Mouse (Mus musculus) T-cell, adult 2 months (primary cell): Measurements from ENCODE around the gene Cgn.

Experiments used
- DNase-seq: peaks from one replicate; pipeline ENCODE4 v3.0.0; 2022; ENCODE audit warnings: low spot score

Cgn gene

DNA sequence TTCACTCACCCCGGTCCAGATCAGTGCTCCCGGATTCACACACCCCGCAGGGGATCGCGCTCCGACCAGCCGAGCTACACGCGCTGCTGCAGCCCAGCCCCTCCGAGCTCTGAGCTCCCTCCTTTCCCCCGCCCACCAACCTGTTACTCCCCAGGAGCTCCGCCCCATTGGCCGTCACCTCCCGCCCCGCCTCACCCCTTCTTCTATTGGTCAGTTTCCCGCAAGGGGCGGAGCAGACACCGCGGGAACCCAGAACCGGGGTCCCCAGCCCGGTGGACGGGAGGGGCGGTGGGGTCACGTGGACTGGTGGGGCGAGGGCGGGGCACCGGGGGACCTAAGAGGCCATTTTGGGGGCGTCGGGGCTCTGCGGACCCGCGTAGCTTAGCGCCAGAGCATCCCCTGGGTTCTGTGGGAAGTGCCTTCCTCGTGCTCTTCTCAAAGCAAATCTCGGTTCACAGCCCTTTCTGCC lies at the start of gene Cgn:
Gene Cgn, minus strand, starts transcription at position 126 of the 469 bp plus-strand sequence.
- peak; percentile 82 for DNase-seq

DNA sequence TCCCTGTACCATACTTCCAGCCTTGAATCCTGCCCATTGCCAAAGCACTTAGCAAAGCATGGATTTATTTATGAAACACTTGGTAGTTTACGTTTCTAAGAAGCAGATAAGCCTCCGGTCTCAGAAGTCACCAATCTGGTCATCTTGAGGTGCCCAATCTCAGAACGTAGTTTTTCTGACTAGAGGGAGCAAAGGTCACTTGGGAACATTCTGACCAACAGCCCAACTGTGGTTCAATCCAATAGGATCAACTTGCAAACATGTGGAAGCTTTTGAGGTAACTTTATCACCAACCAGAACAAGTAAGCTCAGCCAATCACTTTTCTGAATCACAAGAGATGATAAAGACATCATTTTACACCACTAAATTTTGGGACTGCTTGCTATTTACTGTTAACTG lies 49.1 kb upstream of the Cgn start:
- no peak for DNase-seq

DNA sequence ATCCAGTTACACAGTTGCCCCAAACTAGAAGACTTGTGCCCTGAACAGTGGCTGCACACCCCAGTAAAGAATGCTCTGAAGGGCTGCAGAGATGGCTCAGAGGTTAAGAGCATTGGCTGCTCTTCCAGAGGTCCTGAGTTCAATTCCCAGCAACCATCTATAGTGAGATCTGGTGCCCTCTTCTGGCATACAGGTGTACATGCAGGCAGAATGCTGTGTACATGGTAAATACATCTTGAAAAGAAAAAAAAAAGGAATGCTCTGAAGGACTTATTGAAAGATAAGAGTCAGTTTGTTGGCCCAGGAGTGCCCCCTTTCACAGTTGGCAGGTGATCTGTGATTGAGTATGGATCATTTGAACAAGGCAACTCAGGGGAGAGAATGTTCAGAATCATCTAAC lies 47.1 kb upstream of the Cgn start:
- DNase-seq: no peak

DNA sequence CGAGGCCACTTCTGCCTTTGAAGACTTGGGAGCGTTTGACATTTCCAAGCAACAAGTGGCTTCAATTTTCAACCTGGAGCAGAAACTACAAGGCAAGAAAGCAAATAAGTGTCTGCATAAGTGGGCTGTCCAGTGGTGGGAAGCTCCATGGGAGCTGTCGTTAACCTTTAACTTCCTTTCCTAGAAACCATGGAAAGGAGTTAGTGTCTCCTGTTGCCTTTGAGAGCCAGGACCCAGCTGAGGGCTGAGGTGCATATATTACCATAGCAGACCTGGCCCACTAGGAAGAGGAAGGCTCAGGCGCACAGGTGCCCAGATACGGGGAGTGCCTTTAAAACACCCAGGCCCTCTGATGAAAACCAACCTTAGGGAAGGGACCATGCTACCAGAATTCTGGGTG lies 46.4 kb upstream of the Cgn start:
- DNase-seq: no peak

- no peak for DNase-seq
These were observed 45.8 kb upstream of the Cgn start for GRCm38 (mm10) chr3:94832100-94832499.

DNA sequence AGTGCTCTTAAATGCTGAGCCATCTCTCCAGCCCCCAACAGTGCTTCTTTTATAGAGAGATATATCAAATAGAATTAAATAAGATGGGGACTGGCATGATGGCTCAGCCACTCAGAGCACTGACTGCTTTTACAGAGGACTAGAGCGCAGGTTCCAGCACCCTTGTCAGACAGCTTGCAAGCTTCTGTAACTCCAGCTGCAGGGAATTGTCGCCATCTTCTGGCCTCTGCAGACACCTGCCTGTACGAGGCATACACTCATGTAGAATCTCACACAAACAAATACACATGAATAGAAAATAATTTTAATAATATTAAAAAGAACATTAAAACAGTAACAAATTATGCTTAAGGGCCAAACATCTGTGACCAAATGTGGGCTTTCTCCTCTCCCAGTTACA lies 37.8 kb upstream of the Cgn start:
- DNase-seq: no peak

GRCm38 (mm10) chr3:94822082-94822481 lies 35.8 kb upstream of the Cgn start:
- no peak for DNase-seq

DNA sequence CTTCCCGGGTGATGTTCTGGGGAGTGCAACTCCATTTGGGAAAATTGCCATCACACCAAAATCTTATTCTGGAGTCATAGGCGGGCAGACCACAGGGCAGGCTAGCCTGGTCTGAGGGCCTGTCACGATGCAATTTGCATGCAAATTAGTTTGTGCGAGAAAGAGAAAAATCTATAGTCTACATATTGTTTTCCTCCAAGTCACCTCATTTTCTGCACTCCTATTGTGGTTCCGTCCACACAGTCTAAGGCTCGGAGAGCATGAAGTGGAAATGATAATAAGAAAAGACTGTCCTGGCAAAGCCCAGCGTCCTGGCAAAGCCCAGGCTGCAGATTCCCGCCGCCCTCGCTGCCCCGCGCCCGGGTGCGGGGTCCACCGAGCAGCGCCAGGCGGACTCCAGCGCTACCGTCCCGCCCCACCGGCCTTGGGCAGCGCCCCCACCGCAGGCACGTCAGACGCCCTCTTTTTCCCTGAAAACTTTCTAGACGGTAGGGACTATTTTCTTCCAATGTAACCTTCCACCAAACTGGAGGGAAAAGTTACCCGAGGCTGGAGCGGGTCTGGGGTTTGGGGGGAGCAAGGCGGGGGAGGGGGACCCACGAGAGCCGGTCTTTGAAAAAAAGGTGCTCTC lies 34.8 kb upstream of the Cgn start:
- DNase-seq: no peak

DNA sequence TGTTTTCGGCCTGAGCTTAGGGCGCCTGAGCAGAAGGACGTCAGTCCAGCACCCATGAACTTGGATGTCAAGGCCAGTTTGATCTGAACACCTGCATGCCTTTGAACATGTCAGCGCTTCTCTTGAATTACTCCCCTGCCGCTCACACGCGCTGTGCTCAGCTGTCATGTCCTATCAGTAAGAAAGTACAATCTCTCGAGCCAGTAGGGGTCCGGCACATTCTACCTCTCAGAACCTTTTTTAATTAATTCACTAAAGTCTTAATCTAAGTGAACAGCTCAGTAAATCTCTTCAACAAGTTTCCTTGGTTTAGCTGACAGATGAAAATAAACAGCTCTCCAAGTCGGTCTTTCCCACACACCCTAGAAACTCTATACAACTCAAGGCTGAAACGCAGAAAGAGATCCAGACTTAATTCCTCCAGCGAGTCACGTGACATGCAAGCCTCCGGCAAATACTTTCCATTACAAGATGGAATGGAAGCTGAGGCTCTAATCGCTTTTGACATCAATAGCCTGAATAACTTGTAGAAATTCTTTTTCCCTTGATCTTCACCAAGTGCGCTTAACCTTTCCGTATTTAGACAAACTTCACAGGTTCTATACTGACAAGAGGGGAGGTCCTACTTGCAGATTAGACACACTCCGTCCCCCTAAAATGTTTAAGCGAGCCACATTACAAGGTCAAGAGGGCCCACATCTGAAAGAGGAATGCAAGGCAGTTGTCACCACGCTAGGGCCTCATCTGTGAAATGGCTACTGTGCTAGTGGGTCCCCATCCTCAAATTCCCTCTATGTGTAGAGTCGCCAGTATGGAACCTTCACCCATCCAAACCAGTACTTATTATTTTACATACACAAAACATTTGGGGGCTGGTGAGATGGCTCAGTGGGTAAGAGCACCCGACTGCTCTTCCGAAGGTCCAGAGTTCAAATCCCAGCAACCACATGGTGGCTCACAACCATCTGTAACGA lies 33.4 kb upstream of the Cgn start:
- no peak for DNase-seq

GRCm38 (mm10) chr3:94817731-94818130 lies 31.4 kb upstream of the Cgn start:
- DNase-seq: no peak

- no peak for DNase-seq
These were observed 29.3 kb upstream of the Cgn start for GRCm38 (mm10) chr3:94815603-94816002.

DNA sequence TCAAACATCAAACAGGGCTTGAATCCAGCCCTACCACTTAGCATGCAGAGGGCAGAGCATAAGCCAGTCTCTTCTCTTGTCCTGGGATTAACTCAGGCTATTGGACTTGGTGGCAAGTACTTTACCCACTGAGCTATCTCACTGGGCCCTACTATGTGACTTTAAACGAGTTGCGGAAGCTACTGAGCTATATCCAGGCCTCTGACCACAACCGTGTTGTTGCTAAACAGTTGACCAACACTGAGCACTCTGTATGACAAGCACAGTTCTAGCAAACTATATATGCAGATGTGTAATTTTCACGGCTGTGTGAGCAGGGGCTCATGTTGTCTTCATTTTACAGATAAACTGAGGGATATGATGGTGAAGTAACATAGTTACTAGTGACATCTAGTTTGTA lies 28.4 kb upstream of the Cgn start:
- no peak for DNase-seq

- no peak for DNase-seq
These were observed 27.8 kb upstream of the Cgn start for GRCm38 (mm10) chr3:94814063-94814462.

DNA sequence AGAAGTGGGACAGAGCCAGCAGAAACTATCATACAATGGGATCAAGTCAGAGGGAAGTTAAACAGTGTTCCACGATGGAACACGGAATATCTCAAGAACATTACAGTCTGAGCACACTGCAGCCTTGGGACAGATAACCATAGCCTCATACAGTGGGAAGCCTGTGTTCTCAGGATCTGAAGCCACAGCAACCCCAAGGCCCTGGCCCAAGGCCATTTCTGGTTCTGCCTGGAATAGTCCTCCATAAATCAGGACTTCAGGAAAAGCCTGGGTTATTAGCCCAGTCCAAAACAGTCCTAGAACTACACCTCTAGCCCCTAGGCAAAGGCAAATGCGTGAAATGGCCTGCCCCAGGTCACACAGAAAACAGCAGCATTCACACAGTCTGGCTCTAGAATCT lies 27.4 kb upstream of the Cgn start:
- DNase-seq: no peak

DNA sequence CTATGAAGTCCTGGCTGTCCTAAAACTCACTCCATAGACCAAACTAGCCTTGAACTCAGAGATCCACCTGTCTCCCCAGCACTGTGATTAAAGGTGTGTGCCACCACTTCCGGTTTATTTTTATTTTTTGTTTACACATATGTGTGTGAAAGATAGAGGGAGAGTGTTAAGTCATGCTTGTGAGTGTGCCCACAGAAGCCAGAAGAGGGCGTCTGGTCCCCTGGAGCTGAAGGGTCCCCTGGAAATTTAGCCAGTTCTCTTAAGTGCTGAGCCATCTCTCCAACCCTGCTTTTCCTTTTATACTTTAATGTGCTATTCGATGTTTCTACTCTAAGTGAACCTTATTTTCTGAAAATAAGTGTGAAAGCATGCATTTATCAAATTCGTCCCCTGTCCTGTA lies 25.3 kb upstream of the Cgn start:
- DNase-seq: peak; percentile 25

DNA sequence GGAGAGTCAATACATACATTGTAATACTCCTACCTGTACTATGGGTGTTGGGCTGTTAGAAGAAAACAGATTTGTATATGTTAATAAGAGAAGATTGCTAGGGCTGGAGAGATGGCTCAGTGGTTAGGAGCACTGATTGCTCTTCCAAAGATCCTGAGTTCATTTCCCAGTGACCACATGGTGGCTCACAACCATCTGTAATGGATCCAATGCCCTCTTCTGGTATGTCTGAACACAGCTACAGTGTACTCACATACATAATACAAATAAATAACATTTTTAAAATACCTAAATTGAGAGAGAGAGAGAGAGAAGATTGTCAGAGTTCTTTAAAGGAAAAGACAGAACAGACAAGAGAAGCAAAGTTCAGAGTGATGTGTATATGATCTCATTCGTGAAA lies 22.0 kb upstream of the Cgn start:
- DNase-seq: no peak

GRCm38 (mm10) chr3:94804976-94805375 lies 18.7 kb upstream of the Cgn start:
- DNase-seq: no peak

DNA sequence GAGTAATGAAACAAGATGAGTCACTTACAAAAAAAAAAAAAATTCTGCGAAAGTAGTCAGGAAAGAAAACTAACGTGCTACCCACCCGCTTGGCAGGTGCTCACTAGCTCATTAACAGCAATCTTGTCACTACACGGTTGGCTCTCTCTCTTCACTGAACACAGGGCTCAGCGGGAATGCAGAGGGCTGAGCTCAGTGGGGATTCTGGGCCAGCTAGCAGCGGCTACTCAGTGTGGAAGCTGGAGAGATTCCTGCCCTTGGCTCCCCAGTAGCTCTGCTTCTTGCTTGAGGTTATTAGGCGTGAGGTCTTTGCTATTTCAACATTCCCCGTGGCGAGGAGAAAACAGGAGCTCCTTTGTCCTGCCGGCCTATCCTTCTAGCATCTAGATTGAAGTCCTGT lies 17.9 kb upstream of the Cgn start:
- no peak for DNase-seq

DNA sequence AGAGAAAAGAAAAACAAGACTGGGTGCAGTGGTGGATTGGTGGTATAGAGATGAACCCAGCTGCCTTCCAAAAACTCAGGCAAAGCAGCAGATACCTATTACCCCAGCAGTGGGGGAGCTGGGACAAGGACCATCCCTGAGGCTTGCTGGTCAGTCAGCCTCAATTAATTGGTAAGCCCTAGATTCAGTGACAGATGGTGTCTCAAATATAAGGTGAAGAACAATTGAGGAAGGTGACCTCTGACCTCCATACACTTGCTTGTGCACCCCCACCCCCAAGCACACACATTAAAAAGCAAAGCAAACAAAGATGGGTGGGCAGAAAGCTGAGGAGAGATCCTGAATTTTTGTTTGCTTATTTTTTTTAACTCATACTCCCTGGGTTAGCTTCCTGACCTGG lies 9.9 kb upstream of the Cgn start:
- DNase-seq: no peak

- DNase-seq: no peak
These were observed 9.4 kb upstream of the Cgn start for GRCm38 (mm10) chr3:94795596-94796140.

DNA sequence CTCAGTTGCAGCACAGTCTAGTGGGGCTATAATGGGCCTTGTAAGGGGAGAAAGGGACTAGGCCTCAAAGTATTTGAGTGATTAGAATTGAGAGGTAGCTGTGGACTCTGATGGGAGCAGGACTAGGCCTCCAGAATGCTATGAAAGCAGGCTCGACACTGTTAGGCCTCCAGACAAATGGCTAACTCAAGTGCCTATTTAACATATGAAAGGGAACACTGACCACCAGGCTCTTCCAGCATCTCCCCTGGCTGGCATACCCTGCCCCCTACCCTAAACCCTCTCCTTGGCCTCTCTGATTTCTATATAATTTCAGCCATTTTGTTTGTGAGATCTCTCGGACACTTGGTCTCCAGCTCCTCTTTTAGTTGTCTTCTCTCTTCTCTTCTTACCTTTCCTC lies 8.1 kb upstream of the Cgn start:
- no peak for DNase-seq

DNA sequence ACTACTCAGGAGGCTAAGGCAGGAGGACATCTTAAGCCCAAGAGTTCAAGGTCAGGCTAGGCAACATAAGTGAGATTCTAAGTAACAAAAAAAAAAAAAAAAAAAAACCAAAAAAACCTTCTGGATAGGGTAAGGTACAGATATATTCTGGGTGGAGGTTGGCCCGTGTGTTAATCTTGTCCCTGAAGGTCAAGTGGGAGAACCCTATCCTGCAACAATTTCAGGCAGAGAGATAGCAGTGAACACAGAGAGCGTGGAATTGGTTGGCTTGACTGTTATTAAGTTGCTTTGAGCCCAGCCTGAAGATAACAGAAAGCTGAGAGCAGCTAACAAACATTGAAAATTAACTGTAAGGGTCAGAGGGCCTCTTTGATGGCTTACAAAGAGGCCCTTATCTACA lies 7.4 kb upstream of the Cgn start:
- no peak for DNase-seq

- DNase-seq: no peak
These were observed 6.0 kb upstream of the Cgn start for GRCm38 (mm10) chr3:94792258-94792657.
